Mouse (Mus musculus): ENCODE measurements around the gene Nipal3. TPM values are rescaled to one million over a fixed set of nuclear protein-coding genes. Genes with fewer than 3 reads are reported as not detected.

The Nipal3 gene
- total and polyA plus RNA-seq, 2 experiments: 5.4 to 7.5 TPM

DNA sequence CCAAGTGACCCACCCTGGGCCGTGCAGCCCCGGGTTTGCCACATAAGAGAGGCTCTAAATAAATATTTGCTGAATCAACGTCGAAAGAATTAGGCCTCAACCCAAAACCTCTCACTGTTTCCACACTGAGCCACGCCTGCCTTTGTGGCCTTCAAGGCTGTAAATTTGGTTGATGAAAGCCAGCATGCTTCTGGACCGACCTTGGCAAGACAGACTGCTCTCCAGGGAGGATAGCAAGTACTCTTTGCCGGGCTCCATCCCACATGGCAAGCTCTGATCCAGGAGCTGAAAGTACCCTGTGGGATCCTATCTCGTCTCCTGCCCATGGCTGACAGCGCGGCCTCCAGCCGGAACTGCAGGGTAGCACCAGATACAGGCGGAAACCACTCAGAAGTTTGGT lies 14.7 kb upstream of the Nipal3 start:
- DNase-seq (ENCODE audit: extremely low read depth, low read depth, low spot score): no peak
- no peak overlapping the region for H3K9ac ChIP-seq (ENCODE audit: low read depth, low read length)
- TF ChIP-seq CTCF (IDR thresholded peaks at IDR 0.05; ENCODE audit: low read depth, low read length) (no peak), POLR2A (IDR thresholded peaks at IDR 0.05; ENCODE audit: extremely low read depth, insufficient read depth, low read length) (no peak)
- H3K79me2 ChIP-seq (ENCODE audit: control insufficient read depth, insufficient read depth, low read length): no peaks in the 10 kb centered on the region
- no peaks in the 10 kb centered on the region for H3K36me3 ChIP-seq (ENCODE audit: control insufficient read depth, insufficient read depth, low read length)
- no peaks in the 10 kb centered on the region for H3K4me1 ChIP-seq (ENCODE audit: control insufficient read depth, insufficient read depth, low read length)
- WGBS: 60% methylated on average over 12 of the region's 12 CpGs
- no peak overlapping the region for H3K27ac ChIP-seq (replicated peaks; ENCODE audit: insufficient read depth, low read depth, low read length)
- H3K27me3 ChIP-seq (ENCODE audit: control insufficient read depth, insufficient read depth, low read length): no peaks in the 10 kb centered on the region
- no peak overlapping the region for H3K4me3 ChIP-seq (ENCODE audit: insufficient read depth, low read depth, low read length)

- TF ChIP-seq CTCF (IDR thresholded peaks at IDR 0.05; ENCODE audit: low read depth, low read length): peak; percentile 66; the same call in 1 of the 2 replicates
- no peak for TF ChIP-seq POLR2A (IDR thresholded peaks at IDR 0.05; ENCODE audit: extremely low read depth, insufficient read depth, low read length)
- peak; percentile 57 for DNase-seq (ENCODE audit: extremely low read depth, low read depth, low spot score)
- no peaks in the 10 kb centered on the region for H3K79me2 ChIP-seq (ENCODE audit: control insufficient read depth, insufficient read depth, low read length)
- H3K4me3 ChIP-seq (ENCODE audit: insufficient read depth, low read depth, low read length): no peak overlapping the region
- WGBS: 23% methylated on average over 13 of the region's 13 CpGs
- H3K36me3 ChIP-seq (ENCODE audit: control insufficient read depth, insufficient read depth, low read length): no peaks in the 10 kb centered on the region
- H3K27me3 ChIP-seq (ENCODE audit: control insufficient read depth, insufficient read depth, low read length): no peaks in the 10 kb centered on the region
- no peaks in the 10 kb centered on the region for H3K4me1 ChIP-seq (ENCODE audit: control insufficient read depth, insufficient read depth, low read length)
- H3K27ac ChIP-seq (replicated peaks; ENCODE audit: insufficient read depth, low read depth, low read length): no peak overlapping the region
- no peak overlapping the region for H3K9ac ChIP-seq (ENCODE audit: low read depth, low read length)
Observed at GRCm38 (mm10) chr4:135508419-135509039, 13.7 kb upstream of the Nipal3 start.

DNA sequence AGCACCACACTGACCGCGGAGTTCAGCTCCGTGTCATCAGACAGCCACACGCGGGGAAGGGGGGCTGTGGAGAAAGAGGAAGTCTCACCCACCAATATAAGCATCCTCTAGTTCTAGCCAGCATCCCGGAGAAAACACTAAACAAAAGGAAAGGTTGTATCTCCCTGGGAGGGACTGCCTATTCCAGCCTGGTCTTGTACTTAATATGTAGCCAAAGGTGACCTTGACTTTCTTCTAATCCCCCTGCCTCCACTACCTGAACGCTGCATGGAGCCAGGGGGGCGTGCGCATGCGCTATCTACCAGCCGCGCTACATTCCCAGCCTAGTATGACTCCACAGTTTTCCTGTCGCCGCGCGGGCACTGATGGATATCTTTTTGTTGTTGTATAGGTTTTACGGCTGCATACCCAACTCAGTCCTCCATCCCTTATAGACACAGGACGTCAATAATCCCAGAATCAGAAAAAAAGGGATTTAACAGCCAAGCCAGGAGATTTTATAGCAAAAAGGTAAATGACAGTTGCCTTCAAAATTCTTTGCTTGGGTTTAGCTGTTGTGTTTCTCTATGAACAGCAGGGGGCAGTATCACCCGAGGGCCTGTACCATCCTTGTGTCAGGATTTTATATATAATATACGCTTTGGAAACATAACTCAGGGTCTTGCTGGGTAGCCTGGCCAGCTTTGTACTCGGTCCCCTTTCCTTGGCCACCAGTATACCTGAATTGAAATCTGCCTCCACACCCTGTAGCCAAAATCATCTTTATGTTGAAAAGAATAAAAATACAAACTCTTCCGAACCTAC lies 12.9 kb upstream of the Nipal3 start:
- no peak overlapping the region for H3K27ac ChIP-seq (replicated peaks; ENCODE audit: insufficient read depth, low read depth, low read length)

DNA sequence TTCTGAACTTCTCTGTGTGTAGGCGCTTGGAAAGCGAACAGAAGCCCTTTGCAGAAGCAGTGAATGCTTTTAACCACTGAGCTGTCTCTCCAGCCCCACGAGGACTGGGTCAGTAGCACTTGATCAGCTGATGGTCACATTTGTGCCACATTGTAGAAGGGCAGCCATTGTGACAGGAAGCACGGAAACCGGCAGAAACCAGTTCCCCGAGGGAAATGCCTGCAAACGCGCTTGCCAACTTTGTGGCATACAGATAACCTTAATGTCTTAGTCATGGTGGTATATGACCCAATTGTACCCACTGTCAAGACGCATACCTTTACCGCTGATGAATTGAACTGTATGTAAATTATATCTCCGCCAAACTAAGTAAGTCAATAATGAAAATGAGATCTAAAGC lies 11.0 kb upstream of the Nipal3 start:
- 71% methylated on average over 11 of the region's 11 CpGs for WGBS
- Histone ChIP-seq H3K27me3 (ENCODE audit: control insufficient read depth, insufficient read depth, low read length) (no peaks in the 10 kb centered on the region), H3K36me3 (ENCODE audit: control insufficient read depth, insufficient read depth, low read length) (no peaks in the 10 kb centered on the region), H3K4me1 (ENCODE audit: control insufficient read depth, insufficient read depth, low read length) (no peaks in the 10 kb centered on the region), H3K27ac (replicated peaks; ENCODE audit: insufficient read depth, low read depth, low read length) (no peak overlapping the region), H3K4me3 (ENCODE audit: insufficient read depth, low read depth, low read length) (no peak overlapping the region), H3K79me2 (ENCODE audit: control insufficient read depth, insufficient read depth, low read length) (no peaks in the 10 kb centered on the region), H3K9ac (ENCODE audit: low read depth, low read length) (no peak overlapping the region)
- no peak for DNase-seq (ENCODE audit: extremely low read depth, low read depth, low spot score)
- no peak for TF ChIP-seq CTCF (IDR thresholded peaks at IDR 0.05; ENCODE audit: low read depth, low read length)
- no peak for TF ChIP-seq POLR2A (IDR thresholded peaks at IDR 0.05; ENCODE audit: extremely low read depth, insufficient read depth, low read length)

More for the DNA sequence above, 12.9 kb upstream of the Nipal3 start:
- TF ChIP-seq CTCF (IDR thresholded peaks at IDR 0.05; ENCODE audit: low read depth, low read length): 0 out of 2 replicates have a peak, but pooled peaks have one; percentile 7
- no peak for TF ChIP-seq POLR2A (IDR thresholded peaks at IDR 0.05; ENCODE audit: extremely low read depth, insufficient read depth, low read length)
- no peaks in the 10 kb centered on the region for H3K36me3 ChIP-seq (ENCODE audit: control insufficient read depth, insufficient read depth, low read length)
- WGBS: 16% methylated on average over 22 of the region's 22 CpGs
- no peak overlapping the region for H3K4me3 ChIP-seq (ENCODE audit: insufficient read depth, low read depth, low read length)
- no peaks in the 10 kb centered on the region for H3K4me1 ChIP-seq (ENCODE audit: control insufficient read depth, insufficient read depth, low read length)
- DNase-seq (ENCODE audit: extremely low read depth, low read depth, low spot score): no peak
- no peaks in the 10 kb centered on the region for H3K79me2 ChIP-seq (ENCODE audit: control insufficient read depth, insufficient read depth, low read length)
- no peak overlapping the region for H3K9ac ChIP-seq (ENCODE audit: low read depth, low read length)
- H3K27me3 ChIP-seq (ENCODE audit: control insufficient read depth, insufficient read depth, low read length): no peaks in the 10 kb centered on the region

GRCm38 (mm10) chr4:135501587-135501986 lies 6.7 kb upstream of the Nipal3 start:
- Histone ChIP-seq H3K27ac (replicated peaks; ENCODE audit: insufficient read depth, low read depth, low read length) (no peak overlapping the region), H3K4me3 (ENCODE audit: insufficient read depth, low read depth, low read length) (no peak overlapping the region), H3K27me3 (ENCODE audit: control insufficient read depth, insufficient read depth, low read length) (no peaks in the 10 kb centered on the region), H3K36me3 (ENCODE audit: control insufficient read depth, insufficient read depth, low read length) (no peaks in the 10 kb centered on the region), H3K79me2 (ENCODE audit: control insufficient read depth, insufficient read depth, low read length) (no peaks in the 10 kb centered on the region), H3K4me1 (ENCODE audit: control insufficient read depth, insufficient read depth, low read length) (no peaks in the 10 kb centered on the region), H3K9ac (ENCODE audit: low read depth, low read length) (no peak overlapping the region)
- DNase-seq (ENCODE audit: extremely low read depth, low read depth, low spot score): no peak
- TF ChIP-seq CTCF (IDR thresholded peaks at IDR 0.05; ENCODE audit: low read depth, low read length) (no peak), POLR2A (IDR thresholded peaks at IDR 0.05; ENCODE audit: extremely low read depth, insufficient read depth, low read length) (no peak)
- 66% methylated on average over 4 of the region's 4 CpGs for WGBS

DNA sequence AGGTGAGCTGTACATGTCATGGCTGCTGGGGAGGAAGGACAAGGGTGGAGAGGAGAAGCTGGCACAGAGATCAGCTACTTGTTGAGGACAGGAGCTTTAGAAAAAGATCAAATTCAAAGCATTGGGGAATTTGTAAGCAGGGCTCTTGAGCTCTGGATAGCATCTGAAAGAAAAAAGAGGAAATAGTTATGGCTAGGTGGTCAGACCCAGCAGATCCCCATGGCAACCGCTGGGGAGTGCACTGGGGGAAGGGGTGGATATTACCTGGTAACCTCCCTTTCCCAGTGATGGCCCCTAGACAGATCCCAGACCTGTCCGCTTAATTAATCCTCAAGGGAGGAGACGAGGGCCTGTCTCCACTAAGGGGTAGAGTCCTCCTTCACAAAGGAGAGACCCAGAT lies 5.0 kb upstream of the Nipal3 start:
- no peak overlapping the region for H3K9ac ChIP-seq (ENCODE audit: low read depth, low read length)
- H3K4me3 ChIP-seq (ENCODE audit: insufficient read depth, low read depth, low read length): no peak overlapping the region
- no peaks in the 10 kb centered on the region for H3K27me3 ChIP-seq (ENCODE audit: control insufficient read depth, insufficient read depth, low read length)
- no peaks in the 10 kb centered on the region for H3K36me3 ChIP-seq (ENCODE audit: control insufficient read depth, insufficient read depth, low read length)
- 89% methylated on average over 3 of the region's 3 CpGs for WGBS
- peaks cover 3% of the 10 kb centered on the region; the same call in 1 of the 2 replicates for H3K4me1 ChIP-seq (ENCODE audit: control insufficient read depth, insufficient read depth, low read length)
- TF ChIP-seq CTCF (IDR thresholded peaks at IDR 0.05; ENCODE audit: low read depth, low read length) (no peak), POLR2A (IDR thresholded peaks at IDR 0.05; ENCODE audit: extremely low read depth, insufficient read depth, low read length) (no peak)
- H3K79me2 ChIP-seq (ENCODE audit: control insufficient read depth, insufficient read depth, low read length): no peaks in the 10 kb centered on the region
- H3K27ac ChIP-seq (replicated peaks; ENCODE audit: insufficient read depth, low read depth, low read length): no peak overlapping the region
- DNase-seq (ENCODE audit: extremely low read depth, low read depth, low spot score): no peak
